Mouse (Mus musculus) spleen, adult 2 months (tissue): ENCODE data around the gene Arv1.

Experiments
- CTCF ChIP-seq: fragments of 200-500 bp; IDR thresholded peaks from 2 replicates; pipeline ENCODE4 v1.5.1; 2011; ENCODE audit warnings: mild to moderate bottlenecking, inconsistent platforms; ENCODE audit not compliant: insufficient read depth, insufficient read length, insufficient replicate concordance; ENCODE audit errors: extremely low read depth
- POLR2A ChIP-seq: fragments of 200-500 bp; IDR thresholded peaks from 2 replicates; pipeline ENCODE4 v1.6.1; 2011; ENCODE audit warnings: low read depth, low read length, inconsistent platforms

DNA sequence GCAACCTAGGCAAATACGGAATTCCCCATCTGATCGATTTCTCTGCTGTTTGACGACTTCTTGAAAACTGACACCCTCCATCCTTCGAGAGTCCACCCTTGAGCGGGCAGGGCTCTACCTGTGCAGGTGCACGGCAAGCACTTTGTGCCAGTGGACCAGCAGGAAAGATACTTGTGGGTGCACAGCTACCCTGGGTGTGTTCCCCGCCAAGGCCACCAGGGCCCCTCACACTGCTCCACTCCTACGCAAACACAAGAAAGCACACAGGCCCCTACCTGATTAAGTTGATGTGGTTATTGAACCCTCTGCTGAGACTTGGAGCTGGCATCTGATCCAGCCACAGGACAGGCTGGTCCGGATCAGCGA lies 40.2 kb upstream of the Arv1 start:
- TF ChIP-seq POLR2A (no peak), CTCF (no peak)
